Mouse (Mus musculus): Measurements from ENCODE around the gene Mfap2. TPM values are rescaled to one million over a fixed set of nuclear protein-coding genes. Genes with fewer than 3 reads are reported as not detected.

The Mfap2 gene
- 1 to 10 TPM; 1.1 to 2.3 TPM for total RNA-seq (2021)
- long read RNA-seq, experiment 1, partial matches to known transcripts: 0 of 4 reads
- long read RNA-seq, experiment 1, other reads (novel, unspliced or antisense): 0 of 4 reads
- long read RNA-seq, experiment 2, partial matches to known transcripts: 0 of 1 reads
- long read RNA-seq, experiment 2, other reads (novel, unspliced or antisense): 0 of 1 reads

DNA sequence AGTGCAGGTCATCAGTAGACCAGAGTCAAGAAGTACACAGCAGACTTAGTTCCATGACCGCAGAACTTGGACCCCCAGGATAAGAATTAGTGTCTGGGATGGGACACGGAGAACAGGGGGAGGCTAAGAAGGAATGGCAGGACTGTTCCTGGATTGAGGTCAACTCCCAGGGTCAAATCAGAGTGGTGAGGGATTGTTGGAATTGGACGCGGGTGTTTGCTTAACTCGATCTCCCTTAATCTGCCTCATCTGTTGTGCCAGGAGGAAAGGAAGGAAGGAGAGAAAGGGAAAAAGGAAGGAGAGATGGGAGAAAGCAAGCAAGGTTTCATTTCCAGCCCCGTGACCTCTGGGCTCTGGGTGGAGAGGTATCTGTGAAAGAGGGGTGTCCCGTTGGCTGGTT lies at the start of gene Mfap2:
Gene Mfap2, plus strand, starts transcription at position 301 of the 400 bp plus-strand sequence.
- no peak for DNase-seq (ENCODE audit: low spot score)

DNA sequence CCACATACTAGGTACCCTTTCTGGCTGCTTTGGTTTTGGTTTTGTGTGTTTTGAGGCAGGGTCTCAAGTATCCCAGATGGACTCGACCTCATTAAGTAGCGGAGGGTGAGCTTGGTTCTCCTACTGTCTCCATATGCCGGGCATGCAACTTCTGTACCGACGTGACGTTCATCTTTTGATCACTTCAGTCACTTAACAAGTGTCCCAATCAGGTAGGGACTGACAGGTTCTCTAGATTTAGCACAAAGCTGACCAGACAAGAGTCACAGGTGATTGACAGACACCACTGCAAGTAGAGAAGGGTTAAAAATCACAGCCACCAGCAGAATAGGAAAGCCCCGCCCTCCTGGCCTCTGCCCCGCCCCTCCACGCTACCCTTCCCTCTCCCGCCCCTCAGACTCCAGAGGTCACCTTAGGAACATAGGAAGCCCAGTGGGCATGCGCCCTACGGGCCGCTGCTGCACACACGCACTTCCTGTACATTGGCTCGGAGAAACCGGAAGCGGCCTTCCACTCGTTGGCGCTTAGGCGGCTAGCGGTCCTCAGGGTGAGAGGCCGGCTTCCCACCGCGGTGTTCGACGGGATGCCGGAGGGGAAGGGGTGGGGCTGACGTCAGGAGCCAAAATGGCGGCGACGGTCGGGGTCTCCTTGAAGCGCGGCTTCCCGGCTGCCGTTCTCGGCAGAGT lies 49.3 kb upstream of the Mfap2 start, which contains the start of gene Sdhb:
Gene Sdhb, plus strand, starts transcription at position 423 of the 686 bp plus-strand sequence.
- peak; percentile 97 for DNase-seq (ENCODE audit: low spot score)

DNA sequence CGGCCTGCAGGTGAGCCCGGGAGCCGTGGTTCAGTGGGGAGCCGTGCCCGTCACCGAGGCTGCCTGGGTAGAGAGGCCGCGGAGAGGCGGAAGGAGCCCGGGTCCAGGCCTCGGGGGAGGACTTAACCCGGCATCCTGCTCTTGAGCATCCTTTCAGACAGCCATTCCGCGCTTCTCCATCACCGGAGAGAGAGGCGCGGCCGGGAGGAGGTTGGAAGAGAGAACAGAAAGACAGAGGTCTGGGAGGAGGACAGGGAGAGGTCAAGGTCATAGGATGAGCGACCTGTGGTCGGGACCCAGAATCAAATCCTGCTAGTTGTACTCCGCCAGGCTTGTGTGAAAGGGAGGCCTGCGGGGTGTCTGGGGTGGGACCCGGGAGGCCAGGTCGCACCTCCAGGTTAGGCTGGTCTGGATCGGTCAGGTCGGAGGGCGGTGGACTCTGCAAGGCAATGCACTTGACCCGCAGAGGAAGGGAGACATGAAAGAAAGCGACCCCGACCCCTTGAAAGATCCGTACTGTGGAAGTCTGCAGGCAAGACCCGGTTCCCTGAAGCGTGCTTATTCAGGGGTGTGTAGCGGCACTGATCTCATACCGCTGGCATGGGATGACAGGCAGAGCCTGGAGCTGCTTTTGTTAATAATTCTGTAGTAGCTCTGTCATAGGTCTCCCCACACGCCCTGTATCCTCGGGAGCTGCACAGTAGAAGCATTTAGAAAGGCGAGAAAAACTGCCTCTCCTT lies 48.6 kb upstream of the Mfap2 start:
- DNase-seq (ENCODE audit: low spot score): no peak

DNA sequence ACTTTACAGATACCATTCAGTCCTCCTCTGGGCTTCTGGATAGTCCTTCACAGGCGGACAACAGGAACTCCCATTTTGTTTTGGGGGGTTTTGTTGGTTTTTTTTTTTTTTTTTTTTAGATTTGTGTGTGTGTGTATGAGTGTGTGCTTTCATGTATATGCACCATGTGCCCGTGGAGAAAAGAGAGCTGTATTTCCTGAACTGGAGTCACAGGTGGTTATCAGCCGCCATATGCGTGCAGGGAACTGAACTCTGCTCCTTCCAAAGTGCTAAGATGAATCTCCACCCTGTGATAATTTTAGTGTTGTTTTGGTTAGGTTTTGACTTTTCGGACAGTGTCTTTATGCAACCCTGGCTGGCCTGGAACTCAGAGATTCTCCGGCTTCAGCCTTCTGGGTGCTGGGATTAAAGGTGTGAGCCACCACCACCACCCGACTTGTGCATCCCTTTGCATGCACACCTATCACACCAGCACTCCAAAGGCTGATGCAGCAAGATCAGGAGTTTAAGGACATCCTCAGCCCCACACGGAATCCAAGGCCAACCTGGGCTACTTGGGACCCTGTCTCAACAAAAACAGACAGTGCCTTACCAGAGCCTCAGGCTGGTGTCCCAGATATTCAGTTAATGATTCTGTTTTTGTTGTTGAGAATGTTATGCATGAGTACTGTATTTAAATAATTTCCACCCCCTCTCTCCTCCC lies 47.9 kb upstream of the Mfap2 start:
- no peak for DNase-seq (ENCODE audit: low spot score)

DNA sequence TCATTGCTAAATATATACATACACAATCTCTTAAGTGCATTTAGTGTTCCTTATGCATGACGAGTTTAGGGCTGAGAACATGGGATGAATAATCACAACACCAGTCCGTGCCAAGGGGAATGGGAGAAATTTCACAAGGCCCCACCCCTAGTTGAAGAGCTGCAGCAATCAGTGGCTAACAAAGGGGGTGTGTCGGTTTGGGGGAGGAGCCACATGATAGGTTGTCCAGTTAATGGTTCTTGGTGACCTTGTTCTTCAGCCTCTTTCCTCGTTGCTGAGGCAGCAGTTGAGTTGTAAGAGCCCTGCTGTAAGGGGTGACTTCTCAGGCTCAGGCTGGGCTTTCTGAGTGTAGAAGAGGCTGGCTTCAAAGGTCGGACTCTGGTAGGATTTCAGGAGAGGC lies 47.3 kb upstream of the Mfap2 start:
- peak; percentile 65 for DNase-seq (ENCODE audit: low spot score)

DNA sequence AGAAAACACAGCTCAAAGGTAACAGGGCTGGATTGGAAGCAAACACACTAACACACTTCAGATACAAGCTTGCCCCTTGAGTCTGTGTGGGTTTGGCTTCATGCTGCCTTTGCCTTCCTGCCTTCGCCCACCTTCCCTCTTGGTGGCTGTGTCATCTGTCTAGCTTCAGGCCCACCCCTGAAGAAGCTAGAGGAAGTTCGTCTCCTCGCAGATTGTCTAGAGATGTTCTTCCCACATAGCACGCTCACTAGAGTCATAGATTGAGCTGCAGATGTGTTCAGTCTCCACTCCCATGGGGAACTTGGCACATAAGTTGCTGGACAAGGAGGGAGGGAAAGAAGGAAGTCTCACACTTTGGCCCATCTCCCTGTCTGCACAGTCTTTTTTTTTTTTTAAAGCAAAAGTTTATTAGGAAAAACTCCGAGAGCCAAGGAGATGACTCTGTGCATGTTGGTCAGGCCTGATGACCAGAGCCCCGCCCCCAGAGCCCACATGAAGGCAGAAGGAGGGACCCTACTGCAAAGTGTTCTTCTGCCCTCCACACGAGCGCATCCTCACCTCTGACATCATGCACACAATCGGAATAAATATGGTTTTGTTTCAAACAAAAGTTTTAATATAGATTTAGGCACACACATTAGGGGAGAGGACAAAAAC lies 46.1 kb upstream of the Mfap2 start:
- no peak for DNase-seq (ENCODE audit: low spot score)

DNA sequence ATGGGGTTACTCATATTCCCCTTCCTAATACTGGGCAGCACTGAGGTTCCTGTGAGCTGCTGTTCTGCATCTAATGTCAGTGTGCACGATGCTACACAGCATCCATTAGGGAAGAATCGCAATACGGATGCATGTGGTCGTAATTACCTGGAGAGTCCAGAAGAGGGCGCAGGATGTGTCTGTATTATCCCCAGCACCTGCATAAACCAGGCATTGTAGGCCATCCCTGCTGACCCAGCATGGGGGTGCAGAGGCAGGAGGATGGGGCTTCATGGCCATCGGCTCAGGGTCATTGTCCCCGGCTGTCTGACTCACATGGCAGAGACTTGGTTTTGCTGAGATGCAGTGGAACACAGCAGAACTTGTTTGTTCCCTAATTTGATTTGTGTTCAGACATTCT lies 45.6 kb upstream of the Mfap2 start:
- peak; percentile 79 for DNase-seq (ENCODE audit: low spot score)

DNA sequence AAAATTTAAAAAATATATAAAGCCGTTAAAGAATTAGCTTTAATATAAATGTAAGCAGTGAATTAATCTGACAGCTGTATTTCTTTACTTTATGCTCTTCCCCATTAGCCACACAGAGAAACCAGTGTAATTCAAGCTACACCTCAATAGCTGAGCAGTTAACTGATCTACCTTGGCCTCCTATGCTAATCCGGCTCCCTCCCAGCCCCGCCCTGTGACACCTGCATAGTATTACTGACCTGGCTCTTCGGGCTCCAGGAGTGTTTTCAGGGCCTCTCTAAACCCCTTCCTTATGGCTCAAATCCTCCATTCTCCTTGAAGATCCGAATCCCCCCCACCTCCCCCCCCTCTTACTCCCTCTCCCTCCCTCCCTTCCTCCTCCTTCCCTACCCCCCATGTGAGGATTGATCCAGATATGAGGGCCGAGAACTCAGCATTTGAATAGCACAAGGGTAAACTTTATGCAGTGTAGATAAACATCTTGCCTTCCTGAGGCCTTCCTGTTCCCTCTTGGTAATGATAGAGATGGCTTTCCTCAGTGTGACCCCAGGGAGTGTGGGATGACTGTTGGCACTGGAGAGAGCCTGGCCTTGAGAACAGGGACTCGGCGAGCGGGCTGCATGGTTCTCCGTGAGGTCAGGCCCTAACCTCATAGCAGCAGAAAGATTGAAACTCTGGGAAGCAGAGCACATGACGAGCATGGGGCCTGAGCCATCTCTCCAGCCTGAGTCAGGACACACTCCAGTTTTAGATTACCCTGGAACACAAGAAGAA lies 42.6 kb upstream of the Mfap2 start:
- DNase-seq (ENCODE audit: low spot score): no peak

DNA sequence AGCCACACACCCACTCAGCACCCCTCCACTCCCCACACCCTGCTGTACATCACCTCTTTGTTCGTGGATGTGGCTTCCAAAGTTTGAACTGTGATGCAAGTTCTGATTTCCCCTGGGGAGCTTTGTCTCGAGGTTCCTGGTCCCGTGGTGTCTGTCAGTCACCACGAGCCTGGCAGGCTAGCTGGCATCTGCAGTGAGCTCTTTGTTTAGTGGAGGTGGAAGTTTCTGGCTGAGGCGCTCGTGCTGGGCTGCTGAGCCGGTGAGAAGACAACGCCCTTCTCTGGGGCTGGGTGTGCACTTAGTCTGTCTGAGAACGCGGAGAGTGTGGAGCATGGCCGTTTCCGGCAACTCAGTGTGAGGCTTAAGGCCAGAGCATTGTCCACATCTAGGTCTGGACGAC lies 38.5 kb upstream of the Mfap2 start:
- DNase-seq (ENCODE audit: low spot score): no peak

DNA sequence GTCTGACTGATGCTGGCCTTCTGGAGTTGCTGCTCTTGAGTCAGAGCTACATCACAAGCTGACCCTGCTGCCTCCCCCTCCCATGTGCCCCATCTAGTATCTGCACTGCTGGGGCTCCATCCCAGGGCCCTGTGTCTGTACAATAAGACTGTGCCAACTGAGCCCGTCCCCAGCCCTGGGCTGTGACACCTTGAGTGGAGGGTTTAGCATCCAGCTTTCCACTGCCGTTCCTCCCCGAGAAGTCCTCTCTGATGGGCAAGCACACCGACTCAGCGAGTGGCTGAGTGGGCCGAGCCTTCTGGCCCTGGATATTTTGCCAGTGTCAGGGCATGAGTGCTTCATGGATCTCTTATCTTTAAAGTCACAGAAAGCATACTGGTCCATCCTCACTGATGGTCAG lies 35.8 kb upstream of the Mfap2 start:
- DNase-seq (ENCODE audit: low spot score): no peak

DNA sequence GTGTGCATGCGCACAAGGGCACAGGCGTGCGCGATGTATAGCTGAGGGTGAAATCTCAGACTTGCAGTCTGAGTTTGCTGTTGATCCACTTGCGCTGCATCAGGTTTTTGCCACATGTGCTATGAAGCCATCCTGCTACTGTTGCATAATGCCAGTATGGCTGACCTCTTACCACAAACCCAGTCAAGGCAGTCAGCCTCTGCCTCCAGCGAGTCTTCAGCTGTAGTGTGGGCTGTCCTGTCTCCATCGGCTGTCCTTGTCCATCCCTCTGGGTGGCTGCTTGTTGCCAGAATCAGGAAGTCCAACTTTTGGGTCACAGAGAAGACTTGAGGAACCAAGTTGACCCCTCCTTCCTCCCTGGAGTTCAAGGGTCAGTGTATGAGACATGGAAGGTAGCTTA lies 34.9 kb upstream of the Mfap2 start:
- no peak for DNase-seq (ENCODE audit: low spot score)

DNA sequence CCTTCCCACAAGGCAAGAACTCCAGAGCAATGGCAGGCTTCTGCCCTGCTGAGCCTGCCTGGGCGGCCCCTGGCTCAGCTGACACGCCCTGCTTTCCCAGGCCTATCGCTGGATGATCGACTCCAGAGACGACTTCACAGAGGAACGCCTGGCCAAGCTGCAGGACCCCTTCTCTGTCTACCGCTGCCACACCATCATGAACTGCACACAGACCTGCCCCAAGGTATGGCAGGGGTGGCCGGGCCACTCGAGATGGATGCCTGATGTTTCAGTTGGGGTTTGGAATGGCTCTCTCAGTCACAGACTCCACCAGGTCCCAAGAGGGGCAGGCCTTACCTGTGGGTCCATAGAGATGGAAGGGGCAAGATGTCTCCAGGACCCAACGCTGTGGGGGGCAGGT lies 32.9 kb upstream of the Mfap2 start:
- DNase-seq (ENCODE audit: low spot score): no peak

DNA sequence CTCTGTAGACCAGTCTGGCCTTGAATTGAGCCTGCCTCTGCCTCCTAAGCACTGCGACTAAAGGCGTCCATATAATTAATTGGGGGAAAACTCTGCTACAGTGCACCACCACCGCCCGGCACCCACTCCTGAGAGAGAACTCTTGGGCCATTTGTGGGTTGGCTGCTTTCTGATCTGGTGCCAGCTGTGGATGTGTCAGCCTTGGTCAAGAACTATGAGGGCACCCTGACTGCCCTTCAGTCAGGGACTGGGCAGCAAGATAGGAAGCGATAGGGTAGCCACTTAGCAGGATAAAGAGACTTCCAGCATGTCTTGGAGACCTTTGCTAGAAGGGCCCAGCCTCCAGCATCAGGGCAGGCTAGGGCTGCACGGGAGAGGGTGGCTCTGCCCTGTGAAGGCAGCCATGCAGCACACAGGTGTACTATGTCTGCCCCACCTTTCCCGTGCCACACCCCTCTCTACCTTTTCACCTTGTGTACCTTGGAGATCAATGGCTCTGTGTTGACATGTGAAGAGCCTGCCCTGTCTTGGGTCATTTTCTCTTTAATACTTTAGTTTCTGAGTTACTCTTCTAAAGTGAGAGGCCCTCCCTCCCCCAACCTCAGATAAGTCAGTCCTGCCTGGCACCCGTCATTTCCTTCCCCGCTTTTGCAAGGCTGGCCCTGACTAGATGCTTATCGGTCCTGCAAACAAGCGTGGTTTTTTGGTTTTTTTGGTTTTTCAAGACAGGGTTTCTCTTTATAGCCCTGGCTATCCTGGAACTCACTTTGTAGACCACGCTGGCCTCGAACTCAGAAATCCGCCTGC lies 32.1 kb upstream of the Mfap2 start:
- no peak for DNase-seq (ENCODE audit: low spot score)

DNA sequence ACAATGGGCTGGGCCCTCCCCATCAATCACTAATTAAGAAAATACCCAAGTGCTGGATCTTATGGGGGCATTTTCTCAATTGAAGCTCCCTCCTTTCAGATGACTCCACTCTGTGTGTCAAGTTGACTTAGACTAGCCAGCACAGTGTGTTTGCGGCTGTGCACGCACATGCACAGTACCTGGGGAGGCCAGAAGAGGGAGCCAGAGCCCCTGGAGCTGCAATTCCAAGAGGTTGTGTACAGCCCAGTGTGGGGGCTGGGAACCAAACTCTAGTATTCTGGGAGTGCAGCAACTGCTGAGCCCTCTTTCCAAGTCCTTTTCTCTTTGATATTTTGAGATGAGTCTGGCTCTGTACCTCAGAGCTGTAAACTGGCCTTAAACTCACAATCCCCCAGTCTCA lies 28.6 kb upstream of the Mfap2 start:
- no peak for DNase-seq (ENCODE audit: low spot score)

DNA sequence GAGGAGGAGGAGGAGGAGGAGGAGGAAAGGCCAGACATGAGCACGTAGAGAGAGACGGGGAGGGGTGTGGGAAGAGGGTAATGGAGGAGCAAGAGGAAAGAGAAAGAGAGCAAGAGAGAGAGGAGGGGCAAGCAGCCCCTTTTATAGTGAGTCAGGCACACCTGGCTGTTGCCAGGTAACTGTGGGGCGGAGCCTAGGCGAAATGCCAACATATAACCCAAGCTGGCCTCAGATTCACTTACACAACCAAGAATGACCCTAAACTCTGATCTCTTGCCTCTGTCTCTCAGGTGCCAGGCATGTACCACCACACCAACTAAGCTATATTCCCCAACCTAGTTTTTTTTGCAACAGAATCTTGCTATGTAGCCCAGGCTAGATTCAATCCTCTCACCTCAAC lies 27.4 kb upstream of the Mfap2 start:
- DNase-seq (ENCODE audit: low spot score): no peak

DNA sequence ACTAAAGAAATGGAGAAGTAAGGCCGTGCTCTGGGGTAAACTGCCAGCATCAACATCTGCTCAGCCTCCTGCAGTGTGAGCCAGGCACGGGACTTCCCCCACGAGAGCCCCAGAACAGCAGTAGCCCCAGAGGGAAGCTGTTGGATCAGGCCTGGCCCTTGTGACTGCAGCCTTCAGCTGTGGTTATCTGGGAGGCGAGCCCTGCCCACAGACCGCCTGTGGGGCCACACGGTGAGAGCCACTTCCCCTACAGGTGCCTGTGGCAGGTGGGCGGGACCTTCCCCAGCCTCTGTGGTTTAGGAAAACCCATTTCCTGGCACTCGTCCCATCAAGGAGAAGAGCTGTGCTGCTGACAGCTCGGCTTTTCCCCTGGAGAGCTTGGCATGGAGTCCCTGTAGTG lies 26.8 kb upstream of the Mfap2 start:
- peak; percentile 45 for DNase-seq (ENCODE audit: low spot score)

DNA sequence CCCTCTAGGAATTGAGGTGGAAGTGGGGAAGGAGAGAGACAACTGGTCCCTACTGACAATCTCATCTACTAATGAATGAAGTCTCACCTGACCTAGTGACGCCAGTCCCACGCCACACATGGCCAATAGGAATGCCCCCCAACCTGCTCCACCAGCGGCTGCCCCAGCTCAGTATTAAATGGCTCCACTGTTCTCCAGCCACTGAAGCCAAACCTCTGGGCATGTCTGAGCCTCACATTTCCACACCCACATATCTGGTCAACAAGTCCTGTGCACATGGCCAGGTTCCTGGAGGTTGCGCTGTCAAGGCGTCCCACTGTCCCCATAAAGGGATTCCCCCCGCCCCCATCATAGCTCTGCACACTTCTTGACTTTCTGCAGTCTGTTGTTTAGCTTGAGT lies 25.7 kb upstream of the Mfap2 start:
- no peak for DNase-seq (ENCODE audit: low spot score)

DNA sequence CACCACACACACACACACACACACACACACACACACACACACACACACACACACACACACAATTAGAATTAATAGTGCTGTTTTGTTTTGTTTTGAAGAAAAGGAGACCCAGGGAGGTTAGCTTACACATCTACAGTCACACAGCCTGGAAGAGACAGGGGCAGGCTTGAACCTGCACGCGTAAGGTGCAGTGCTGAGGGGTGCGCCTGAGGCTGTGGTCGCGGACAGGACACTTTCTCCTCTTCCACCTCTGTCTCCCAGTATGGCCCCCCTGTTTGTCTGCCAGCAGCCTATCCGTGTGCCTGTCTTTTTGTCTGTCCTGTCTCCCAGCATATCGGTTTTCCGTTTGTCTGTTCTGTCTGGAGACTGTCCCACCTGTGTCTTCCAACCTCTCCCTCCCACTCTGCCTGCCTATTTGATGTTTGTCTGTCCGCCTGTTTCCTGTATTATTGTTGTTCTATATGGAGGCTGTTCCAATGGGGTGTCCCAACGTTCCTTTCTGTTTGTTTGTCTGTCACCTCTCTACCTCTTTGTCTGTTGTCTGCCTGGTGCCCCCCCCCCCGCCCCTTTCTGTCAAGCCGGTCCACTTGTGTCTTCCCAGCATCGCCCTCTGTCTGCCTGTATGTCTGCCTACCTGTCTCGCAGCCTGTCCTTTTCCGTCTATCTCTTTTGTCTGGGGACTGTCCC lies 24.1 kb upstream of the Mfap2 start:
- DNase-seq (ENCODE audit: low spot score): no peak

DNA sequence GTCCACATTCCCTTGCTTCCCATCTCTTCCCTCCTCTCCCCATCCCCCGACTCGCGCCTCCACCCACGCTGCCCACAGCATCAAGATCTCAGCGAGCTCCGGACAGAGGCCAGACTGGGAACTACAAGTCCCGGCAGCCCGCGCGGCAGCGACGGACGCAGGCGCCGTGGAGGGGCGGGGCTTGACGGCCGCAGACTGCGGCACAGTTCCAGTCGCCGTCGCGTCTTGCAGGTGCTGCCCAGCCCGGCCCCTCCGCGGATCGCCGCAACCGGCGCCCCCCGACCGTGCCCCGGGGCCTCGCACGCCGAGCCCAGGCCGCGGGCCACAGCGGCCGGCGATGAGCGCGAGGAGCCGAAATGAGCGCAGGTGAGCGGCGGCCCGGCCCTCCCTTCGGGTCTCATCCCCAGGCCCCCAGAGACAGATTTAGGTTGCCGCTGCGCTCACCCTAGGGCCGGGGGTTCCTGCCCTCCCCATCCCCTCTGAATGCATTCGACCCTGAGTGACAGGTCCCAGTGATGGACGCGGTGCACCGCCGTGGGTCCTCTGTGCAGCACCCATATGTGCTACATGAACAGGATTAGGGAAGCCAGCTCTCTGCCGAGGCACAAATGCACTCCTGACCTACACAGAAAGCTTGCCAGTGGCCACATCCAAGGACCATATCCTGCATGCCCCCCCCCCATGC lies 23.4 kb upstream of the Mfap2 start, which contains the start of gene Atp13a2:
Gene Atp13a2, plus strand, starts transcription at position 163 of the 685 bp plus-strand sequence.
- peak; percentile 89 for DNase-seq (ENCODE audit: low spot score)

Measured in gastrocnemius, adult 18-20 months (tissue).